Mouse (Mus musculus): ENCODE data around the gene Aarsd1. TPM values are rescaled to one million over a fixed set of nuclear protein-coding genes. Genes with fewer than 3 reads are reported as not detected.
A peak's percentile ranks its signal among the peaks of the same experiment; 100 is the strongest.

The Aarsd1 gene
- polyA plus RNA-seq, 1 experiment from 2014 or later: 52.3 TPM

- peak within 1 kb of the TSS; percentile 98 for H3K4me2 ChIP-seq
- peaks cover 17% of the 10 kb centered on the region for H3K4me1 ChIP-seq (ENCODE audit: control insufficient read depth, insufficient read depth, low read length)
- peak within 1 kb of the TSS; percentile 95 for H3K4me3 ChIP-seq (ENCODE audit: low read depth, low read length)
- under 1% methylated on average over 74 of the region's 81 CpGs for WGBS (ENCODE audit: insufficient replicate concordance)
- H3K36me3 ChIP-seq (ENCODE audit: control insufficient read depth, insufficient read depth, low read length): peaks cover 3% of the 10 kb centered on the region
- H3K9ac ChIP-seq (ENCODE audit: low read depth, low read length): peak within 1 kb of the TSS; percentile 90
- no peaks in the 10 kb centered on the region for H3K9me3 ChIP-seq (replicated peaks; ENCODE audit: control insufficient read depth, low read length)
- peak within 1 kb of the TSS; percentile 94 for H3K27ac ChIP-seq (ENCODE audit: low read depth, low read length)
- ATAC-seq (replicated peaks; ENCODE audit: insufficient number of reproducible peaks, low FRiP score, low TSS enrichment): peak; percentile 88
- H3K27me3 ChIP-seq (ENCODE audit: control insufficient read depth, insufficient read depth, low read length): no peaks in the 10 kb centered on the region
Measured at GRCm38 (mm10) chr11:101424925-101425813, 7.8 kb upstream of the Aarsd1 start, which contains the start of the genes Rundc1 and Ptges3l. Gene Rundc1 (plus strand): TSS chr11:101425085. Gene Ptges3l (minus strand): TSS chr11:101425333.

GRCm38 (mm10) chr11:101424105-101424851, 6.9 kb upstream of the Aarsd1 start, which contains the start of gene Gm27029:
Gene Gm27029 (minus strand): TSS chr11:101424796.
- peaks cover 17% of the 10 kb centered on the region for H3K4me1 ChIP-seq (ENCODE audit: control insufficient read depth, insufficient read depth, low read length)
- WGBS (ENCODE audit: insufficient replicate concordance): 3% methylated on average over 23 of the region's 23 CpGs
- H3K36me3 ChIP-seq (ENCODE audit: control insufficient read depth, insufficient read depth, low read length): 0 out of 2 replicates have a peak, but pooled peaks cover 2% of the 10 kb centered on the region
- H3K4me2 ChIP-seq: peak within 1 kb of the TSS; percentile 98
- H3K4me3 ChIP-seq (ENCODE audit: low read depth, low read length): peak within 1 kb of the TSS; percentile 95
- peak; percentile 62; the same call in 1 of the 2 replicates for ATAC-seq (replicated peaks; ENCODE audit: insufficient number of reproducible peaks, low FRiP score, low TSS enrichment)
- no peaks in the 10 kb centered on the region for H3K27me3 ChIP-seq (ENCODE audit: control insufficient read depth, insufficient read depth, low read length)
- H3K27ac ChIP-seq (ENCODE audit: low read depth, low read length): peak within 1 kb of the TSS; percentile 94
- H3K9me3 ChIP-seq (replicated peaks; ENCODE audit: control insufficient read depth, low read length): no peaks in the 10 kb centered on the region
- peak within 1 kb of the TSS; percentile 90 for H3K9ac ChIP-seq (ENCODE audit: low read depth, low read length)

GRCm38 (mm10) chr11:101420148-101420547, 2.7 kb upstream of the Aarsd1 start:
- peaks cover 6% of the 10 kb centered on the region; the same call in 1 of the 2 replicates for H3K4me1 ChIP-seq (ENCODE audit: control insufficient read depth, insufficient read depth, low read length)
- no peak overlapping the region for H3K27ac ChIP-seq (ENCODE audit: low read depth, low read length)
- H3K4me2 ChIP-seq: no peak overlapping the region
- no peak for ATAC-seq (replicated peaks; ENCODE audit: insufficient number of reproducible peaks, low FRiP score, low TSS enrichment)
- H3K9ac ChIP-seq (ENCODE audit: low read depth, low read length): no peak overlapping the region
- 82% methylated on average over 5 of the region's 5 CpGs for WGBS (ENCODE audit: insufficient replicate concordance)
- no peaks in the 10 kb centered on the region for H3K27me3 ChIP-seq (ENCODE audit: control insufficient read depth, insufficient read depth, low read length)
- 0 out of 2 replicates have a peak, but pooled peaks cover 2% of the 10 kb centered on the region for H3K36me3 ChIP-seq (ENCODE audit: control insufficient read depth, insufficient read depth, low read length)
- H3K9me3 ChIP-seq (replicated peaks; ENCODE audit: control insufficient read depth, low read length): no peaks in the 10 kb centered on the region
- no peak overlapping the region for H3K4me3 ChIP-seq (ENCODE audit: low read depth, low read length)

GRCm38 (mm10) chr11:101419610-101420009, 2.2 kb upstream of the Aarsd1 start:
- 34% methylated on average over 3 of the region's 3 CpGs for whole genome bisulfite sequencing (ENCODE audit: insufficient replicate concordance)
- no peak overlapping the region for H3K4me3 ChIP-seq (ENCODE audit: low read depth, low read length)
- no peaks in the 10 kb centered on the region for H3K27me3 ChIP-seq (ENCODE audit: control insufficient read depth, insufficient read depth, low read length)
- ATAC-seq (replicated peaks; ENCODE audit: insufficient number of reproducible peaks, low FRiP score, low TSS enrichment): no peak
- H3K4me1 ChIP-seq (ENCODE audit: control insufficient read depth, insufficient read depth, low read length): peaks cover 6% of the 10 kb centered on the region; the same call in 1 of the 2 replicates
- H3K9ac ChIP-seq (ENCODE audit: low read depth, low read length): no peak overlapping the region
- H3K27ac ChIP-seq (ENCODE audit: low read depth, low read length): no peak overlapping the region
- H3K9me3 ChIP-seq (replicated peaks; ENCODE audit: control insufficient read depth, low read length): no peaks in the 10 kb centered on the region
- 0 out of 2 replicates have a peak, but pooled peaks cover 2% of the 10 kb centered on the region for H3K36me3 ChIP-seq (ENCODE audit: control insufficient read depth, insufficient read depth, low read length)
- no peak overlapping the region for H3K4me2 ChIP-seq

GRCm38 (mm10) chr11:101418991-101419390, 1.6 kb upstream of the Aarsd1 start:
- Histone ChIP-seq H3K27ac (ENCODE audit: low read depth, low read length) (no peak overlapping the region), H3K9me3 (replicated peaks; ENCODE audit: control insufficient read depth, low read length) (no peaks in the 10 kb centered on the region), H3K4me2 (no peak overlapping the region), H3K9ac (ENCODE audit: low read depth, low read length) (no peak overlapping the region; the same call in 1 of the 2 replicates), H3K4me3 (ENCODE audit: low read depth, low read length) (no peak overlapping the region), H3K4me1 (ENCODE audit: control insufficient read depth, insufficient read depth, low read length) (peaks cover 6% of the 10 kb centered on the region; the same call in 1 of the 2 replicates), H3K27me3 (ENCODE audit: control insufficient read depth, insufficient read depth, low read length) (no peaks in the 10 kb centered on the region), H3K36me3 (ENCODE audit: control insufficient read depth, insufficient read depth, low read length) (0 out of 2 replicates have a peak, but pooled peaks cover 2% of the 10 kb centered on the region)
- ATAC-seq (replicated peaks; ENCODE audit: insufficient number of reproducible peaks, low FRiP score, low TSS enrichment): no peak
- 64% methylated on average over 6 of the region's 6 CpGs for WGBS (ENCODE audit: insufficient replicate concordance)

GRCm38 (mm10) chr11:101416433-101417100, 848 bp downstream of the Aarsd1 start:
- WGBS (ENCODE audit: insufficient replicate concordance): 3% methylated on average over 11 of the region's 11 CpGs
- Histone ChIP-seq H3K36me3 (ENCODE audit: control insufficient read depth, insufficient read depth, low read length) (peaks cover 5% of the 10 kb centered on the region; the same call in 1 of the 2 replicates), H3K4me1 (ENCODE audit: control insufficient read depth, insufficient read depth, low read length) (no peaks in the 10 kb centered on the region; the same call in 1 of the 2 replicates), H3K27me3 (ENCODE audit: control insufficient read depth, insufficient read depth, low read length) (no peaks in the 10 kb centered on the region), H3K27ac (ENCODE audit: low read depth, low read length) (peak overlapping the region; percentile 65), H3K9me3 (replicated peaks; ENCODE audit: control insufficient read depth, low read length) (no peaks in the 10 kb centered on the region), H3K4me3 (ENCODE audit: low read depth, low read length) (peak overlapping the region; percentile 80), H3K9ac (ENCODE audit: low read depth, low read length) (peak overlapping the region; percentile 92), H3K4me2 (peak overlapping the region; percentile 83)
- no peak for ATAC-seq (replicated peaks; ENCODE audit: insufficient number of reproducible peaks, low FRiP score, low TSS enrichment)

GRCm38 (mm10) chr11:101415306-101415705, 2.1 kb downstream of the Aarsd1 start:
- no peak overlapping the region for H3K9ac ChIP-seq (ENCODE audit: low read depth, low read length)
- no peaks in the 10 kb centered on the region; the same call in 1 of the 2 replicates for H3K4me1 ChIP-seq (ENCODE audit: control insufficient read depth, insufficient read depth, low read length)
- peaks cover 15% of the 10 kb centered on the region for H3K36me3 ChIP-seq (ENCODE audit: control insufficient read depth, insufficient read depth, low read length)

GRCm38 (mm10) chr11:101395110-101395509, 22.3 kb downstream of the Aarsd1 start:
- peak overlapping the region; percentile 16; the same call in 1 of the 2 replicates for H3K4me2 ChIP-seq
- no peaks in the 10 kb centered on the region for H3K4me1 ChIP-seq (ENCODE audit: control insufficient read depth, insufficient read depth, low read length)
- no peak overlapping the region for H3K4me3 ChIP-seq (ENCODE audit: low read depth, low read length)
- H3K27ac ChIP-seq (ENCODE audit: low read depth, low read length): no peak overlapping the region
- H3K9ac ChIP-seq (ENCODE audit: low read depth, low read length): no peak overlapping the region
- H3K27me3 ChIP-seq (ENCODE audit: control insufficient read depth, insufficient read depth, low read length): no peaks in the 10 kb centered on the region
- ATAC-seq (replicated peaks; ENCODE audit: insufficient number of reproducible peaks, low FRiP score, low TSS enrichment): no peak
- no peaks in the 10 kb centered on the region for H3K9me3 ChIP-seq (replicated peaks; ENCODE audit: control insufficient read depth, low read length)
- H3K36me3 ChIP-seq (ENCODE audit: control insufficient read depth, insufficient read depth, low read length): no peaks in the 10 kb centered on the region
- WGBS (ENCODE audit: insufficient replicate concordance): 7% methylated on average over 8 of the region's 8 CpGs

More at GRCm38 (mm10) chr11:101415306-101415705, 2.1 kb downstream of the Aarsd1 start:
- H3K4me3 ChIP-seq (ENCODE audit: low read depth, low read length): no peak overlapping the region
- 94% methylated on average over 2 of the region's 2 CpGs for WGBS (ENCODE audit: insufficient replicate concordance)
- no peak for ATAC-seq (replicated peaks; ENCODE audit: insufficient number of reproducible peaks, low FRiP score, low TSS enrichment)
- H3K9me3 ChIP-seq (replicated peaks; ENCODE audit: control insufficient read depth, low read length): no peaks in the 10 kb centered on the region
- H3K27me3 ChIP-seq (ENCODE audit: control insufficient read depth, insufficient read depth, low read length): no peaks in the 10 kb centered on the region
- H3K4me2 ChIP-seq: no peak overlapping the region
- H3K27ac ChIP-seq (ENCODE audit: low read depth, low read length): no peak overlapping the region
